Mouse (Mus musculus): Measurements from ENCODE around the gene Exosc10.

DNA sequence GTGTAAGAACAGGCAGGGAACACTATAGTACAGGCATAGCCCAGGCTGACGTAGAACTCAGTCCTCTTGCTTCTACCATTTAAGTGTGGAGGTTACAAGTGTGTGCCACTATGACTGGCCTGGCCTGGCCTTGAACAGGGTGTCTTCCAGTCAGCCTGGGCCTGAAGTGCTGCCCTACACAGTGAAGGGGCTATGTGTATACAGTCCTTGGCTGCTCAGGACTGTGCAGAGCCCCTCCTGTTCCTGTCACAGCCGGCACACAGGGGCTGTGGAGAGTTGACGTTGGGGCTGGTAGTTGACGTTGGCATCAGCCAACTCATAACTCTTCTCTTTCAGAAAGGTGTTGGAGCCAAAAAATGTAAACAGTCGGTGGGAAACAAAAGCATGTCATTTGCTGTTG is 23.2 kb downstream of the Exosc10 start:
- no peak for TF ChIP-seq CTCF (IDR thresholded peaks at IDR 0.05; ENCODE audit: low read depth)
- no peak for TF ChIP-seq EP300 (optimal IDR thresholded peaks at IDR 0.05)
